Mouse (Mus musculus): ENCODE measurements around the gene Gm13084.
"Not testable (repeated sequence)": the region's sequence is repeated elsewhere in the genome, so short reads cannot be mapped to it uniquely, and the experiment has no call there.

Gene Gm13084

DNA sequence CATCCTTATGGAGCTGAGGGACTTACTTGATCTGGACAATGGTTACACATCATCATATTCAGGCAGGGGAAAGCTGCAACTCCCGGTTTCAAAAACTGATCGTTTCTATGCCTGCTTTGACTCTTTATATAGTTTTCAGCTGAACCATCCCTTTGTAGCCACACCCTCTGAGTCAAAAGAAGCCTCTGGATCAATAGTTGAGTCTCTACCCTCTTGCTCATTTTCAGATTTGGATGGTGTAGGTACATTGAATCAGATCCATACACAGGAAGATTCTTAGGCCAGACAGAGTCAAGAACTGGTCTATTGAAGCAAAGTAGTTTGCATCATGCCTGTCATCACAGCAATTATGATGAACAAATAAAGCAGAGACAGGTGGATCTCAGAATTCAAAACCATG lies at the start of gene Gm13084:
Gene Gm13084 (minus strand): TSS at position 101 of the 400 bp plus-strand sequence.
- in situ Hi-C loops (cut with MboI, MseI): no loop called here

DNA sequence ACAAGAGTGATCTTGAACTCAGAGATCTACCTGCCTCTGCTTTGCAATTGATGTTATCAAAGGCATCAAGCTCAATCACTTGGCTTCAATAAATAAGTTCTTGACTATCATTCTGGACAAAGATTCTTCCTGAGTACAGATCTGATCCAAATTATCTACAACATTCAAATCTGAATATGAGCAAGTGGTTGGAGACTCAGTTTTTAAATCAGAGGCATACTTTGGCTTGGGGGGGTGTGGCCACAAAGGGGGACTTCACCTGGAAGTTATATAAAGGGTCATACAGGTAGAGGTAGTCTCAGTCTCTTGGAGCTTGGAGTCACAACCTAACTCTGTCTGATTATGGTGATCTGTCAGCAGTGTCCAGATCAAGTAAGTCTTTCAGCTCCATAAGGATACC lies 30.3 kb upstream of the Gm13084 start, which contains the start of gene Gm13103:
Gene Gm13103 (plus strand): TSS at position 301 of the 400 bp plus-strand sequence.
- in situ Hi-C loops (cut with MboI, MseI): not testable (repeated sequence)

DNA sequence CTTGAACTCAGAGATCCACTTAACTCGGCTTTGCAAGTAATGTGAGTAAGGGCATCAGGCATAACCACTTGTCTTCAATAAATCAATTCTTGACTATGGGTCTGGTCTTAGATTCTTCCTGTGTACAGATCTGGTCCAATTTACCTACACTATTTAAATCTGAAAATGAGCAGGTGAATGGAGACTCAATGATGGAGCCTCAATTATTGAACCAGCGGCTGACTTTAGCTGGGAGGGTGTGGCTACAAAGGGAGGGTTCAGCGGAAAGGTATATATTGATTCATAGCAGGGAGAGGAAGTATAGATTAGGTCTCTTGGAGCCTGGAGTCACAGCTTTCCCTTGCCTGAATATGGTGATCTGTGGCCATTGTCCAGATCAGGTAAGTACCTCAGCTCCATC lies 26.8 kb downstream of the Gm13084 start, which contains the start of gene Gm13023:
Gene Gm13023 (plus strand): TSS at position 301 of the 400 bp plus-strand sequence.
- in situ Hi-C loops (cut with MboI, MseI): not testable (repeated sequence)
